Mouse (Mus musculus) CH12.LX (cell line): ENCODE measurements around the gene Gnai2. TPM values are rescaled to one million over a fixed set of nuclear protein-coding genes. Genes with fewer than 3 reads are reported as not detected.
A peak's percentile ranks its signal among the peaks of the same experiment; 100 is the strongest.

Source experiments
- DNase-seq: peaks from one replicate; pipeline ENCODE4 v3.0.0-alpha.2; 2013; ENCODE audit errors: extremely low read depth
- H3K27ac ChIP-seq: 2 replicates; pipeline ENCODE4 v1.5.1; 2012; ENCODE audit warnings: low read depth, mild to moderate bottlenecking, control low read depth, moderate library complexity; ENCODE audit not compliant: insufficient read depth
- H3K27me3 ChIP-seq: replicated peaks from 2 replicates; pipeline ENCODE3; 2012; ENCODE audit warnings: inconsistent platforms
- H3K36me3 ChIP-seq, 2 experiments: replicated peaks in 1 of 2; 2 replicates each; pipeline versions ENCODE3 to v1.6.1; 2012; ENCODE audit warnings: inconsistent platforms in 1 of 2, low read length in 1 of 2, mild to moderate bottlenecking in 1 of 2, mixed read lengths in 1 of 2, moderate library complexity in 1 of 2; ENCODE audit not compliant: control insufficient read depth in 1 of 2, insufficient read depth in 1 of 2
- H3K4me1 ChIP-seq, 2 experiments: 2 replicates each; pipeline ENCODE4 v1.6.1; 2012; ENCODE audit warnings: inconsistent platforms in 1 of 2, moderate library complexity in 1 of 2; ENCODE audit not compliant: insufficient read depth in 2 of 2, control insufficient read depth in 1 of 2
- H3K4me2 ChIP-seq: 2 replicates; pipeline ENCODE4 v1.6.1; 2012; ENCODE audit warnings: low read depth, mild to moderate bottlenecking, control low read depth; ENCODE audit not compliant: poor library complexity, insufficient read depth, severe bottlenecking
- H3K4me3 ChIP-seq, 3 experiments: fragments of 150-350 bp in 1 of 3; sonication (generic) in 1 of 3; replicated peaks in 1 of 3; 2 replicates each; pipeline versions ENCODE3 to v1.5.1; 2011 to 2012; ENCODE audit warnings: low read depth in 2 of 3, low read length in 2 of 3, mild to moderate bottlenecking in 2 of 3, moderate library complexity in 2 of 3, control low read depth in 1 of 3, improper control_type of control experiment in 1 of 3, inconsistent platforms in 1 of 3, mixed read lengths in 1 of 3; ENCODE audit not compliant: poor library complexity in 1 of 3
- H3K79me2 ChIP-seq: replicated peaks from 2 replicates; pipeline ENCODE4 v1.6.1; 2012; ENCODE audit warnings: mild to moderate bottlenecking, moderate library complexity; ENCODE audit not compliant: control insufficient read depth, poor library complexity, insufficient read depth, severe bottlenecking; ENCODE audit errors: extremely low read depth
- H3K9ac ChIP-seq: 2 replicates; pipeline ENCODE4 v1.6.1; 2012; ENCODE audit warnings: low read depth, mild to moderate bottlenecking, control low read depth, moderate library complexity; ENCODE audit not compliant: insufficient read depth
- H3K9me3 ChIP-seq: replicated peaks from 2 replicates; pipeline ENCODE3; 2012; ENCODE audit warnings: low read length, inconsistent platforms, mixed read lengths
- CHD1 ChIP-seq: IDR thresholded peaks from 2 replicates; pipeline ENCODE4 v1.6.1; 2012; ENCODE audit warnings: low read depth, low read length, improper control_type of control experiment, inconsistent platforms
- CHD2 ChIP-seq: IDR thresholded peaks from 2 replicates; pipeline ENCODE4 v1.6.1; 2011; ENCODE audit warnings: low read length, improper control_type of control experiment
- CTCF ChIP-seq, 2 experiments: IDR thresholded peaks in 1 of 2; conservative IDR thresholded peaks in 1 of 2; 2 replicates each; pipeline ENCODE4 v1.5.1; 2011 to 2012; ENCODE audit warnings: low read depth in 2 of 2, low read length in 2 of 2, improper control_type of control experiment in 1 of 2, inconsistent platforms in 1 of 2, mild to moderate bottlenecking in 1 of 2, moderate library complexity in 1 of 2
- E2F4 ChIP-seq: IDR thresholded peaks from 2 replicates; pipeline ENCODE4 v1.6.1; 2011; ENCODE audit warnings: low read depth, low read length, improper control_type of control experiment; ENCODE audit not compliant: insufficient replicate concordance
- ELF1 ChIP-seq: IDR thresholded peaks from 2 replicates; pipeline ENCODE4 v1.6.1; 2014; ENCODE audit warnings: low read depth, mild to moderate bottlenecking, inconsistent platforms, low read length, improper control_type of control experiment
- EP300 ChIP-seq: IDR thresholded peaks from 2 replicates; pipeline ENCODE4 v1.6.1; 2011; ENCODE audit warnings: low read length, improper control_type of control experiment
- ETS1 ChIP-seq: conservative IDR thresholded peaks from 2 replicates; pipeline ENCODE4 v1.6.1; 2012; ENCODE audit warnings: low read depth, mild to moderate bottlenecking, inconsistent platforms, low read length, improper control_type of control experiment, moderate library complexity
- HCFC1 ChIP-seq: IDR thresholded peaks from 2 replicates; pipeline ENCODE4 v1.6.1; 2012; ENCODE audit warnings: low read depth, mild to moderate bottlenecking, inconsistent platforms, low read length, improper control_type of control experiment
- IRF4 ChIP-seq: IDR thresholded peaks from 2 replicates; pipeline ENCODE4 v1.6.1; 2014; ENCODE audit warnings: low read depth, mild to moderate bottlenecking, inconsistent platforms, low read length, improper control_type of control experiment
- KAT2A ChIP-seq: IDR thresholded peaks from 2 replicates; pipeline ENCODE4 v1.6.1; 2012; ENCODE audit warnings: low read length, improper control_type of control experiment, inconsistent platforms; ENCODE audit not compliant: insufficient replicate concordance
- MAZ ChIP-seq: IDR thresholded peaks from 2 replicates; pipeline ENCODE4 v1.6.1; 2012; ENCODE audit warnings: low read depth, mild to moderate bottlenecking, inconsistent platforms, low read length, improper control_type of control experiment, moderate library complexity
- MEF2A ChIP-seq: IDR thresholded peaks from 2 replicates; pipeline ENCODE4 v1.6.1; 2014; ENCODE audit warnings: low read depth, mild to moderate bottlenecking, inconsistent platforms, low read length, improper control_type of control experiment, borderline replicate concordance
- MXI1 ChIP-seq: IDR thresholded peaks from 2 replicates; pipeline ENCODE4 v1.6.1; 2011; ENCODE audit warnings: mild to moderate bottlenecking, low read depth, low read length, improper control_type of control experiment
- PAX5 ChIP-seq: IDR thresholded peaks from 2 replicates; pipeline ENCODE4 v1.6.1; 2012; ENCODE audit warnings: low read length, inconsistent platforms, mixed read lengths
- POLR2A ChIP-seq: IDR thresholded peaks from 2 replicates; pipeline ENCODE4 v1.6.1; 2011; ENCODE audit warnings: low read depth, mild to moderate bottlenecking, improper control_type of control experiment, low read length
- RAD21 ChIP-seq: IDR thresholded peaks from 2 replicates; pipeline ENCODE4 v1.6.1; 2011; ENCODE audit warnings: low read depth, mild to moderate bottlenecking, low read length, improper control_type of control experiment, moderate library complexity
- RCOR1 ChIP-seq: conservative IDR thresholded peaks from 2 replicates; pipeline ENCODE4 v1.6.1; 2012; ENCODE audit warnings: low read depth, mild to moderate bottlenecking, inconsistent platforms, low read length, improper control_type of control experiment
- SIN3A ChIP-seq: IDR thresholded peaks from 2 replicates; pipeline ENCODE4 v1.6.1; 2012; ENCODE audit warnings: low read length, improper control_type of control experiment, inconsistent platforms
- SMC3 ChIP-seq: IDR thresholded peaks from 2 replicates; pipeline ENCODE4 v1.6.1; 2011; ENCODE audit warnings: low read depth, low read length, improper control_type of control experiment
- TBP ChIP-seq: conservative IDR thresholded peaks from 2 replicates; pipeline ENCODE4 v1.6.1; 2011; ENCODE audit warnings: low read depth, low read length, improper control_type of control experiment
- USF1 ChIP-seq: IDR thresholded peaks from 2 replicates; pipeline ENCODE4 v1.6.1; 2014; ENCODE audit warnings: low read depth, mild to moderate bottlenecking, inconsistent platforms, low read length, improper control_type of control experiment
- ZMIZ1 ChIP-seq: IDR thresholded peaks from 2 replicates; pipeline ENCODE4 v1.6.1; 2012; ENCODE audit warnings: low read depth, mild to moderate bottlenecking, inconsistent platforms, low read length, improper control_type of control experiment
- dilution Hi-C: fragments of 300-500 bp; cut with MboI; formaldehyde crosslinking; loops from 2 replicates; pipeline ENCODE4 v1.14.3; 2020; ENCODE audit warnings: low sequenced_read_pairs; ENCODE audit not compliant: extremely low pct_unique_long_range_greater_than_20kb, extremely low pct_ligation_motif_present
- in situ Hi-C: fragments of 300-500 bp; cut with MboI; formaldehyde crosslinking; loops from 3 replicates; pipeline ENCODE4 v1.14.3; 2019; ENCODE audit warnings: low sequenced_read_pairs, low pct_ligation_motif_present, low pct_unique_long_range_greater_than_20kb, mixed read lengths
- polyA plus RNA-seq: library from polyadenylated mRNA; unstranded; fragments of >175 nt; gene quantifications from 2 replicates; pipeline ENCODE4 v1.2.1, GENCODE M21; 2012; ENCODE audit warnings: low read depth; ENCODE audit not compliant: insufficient read length
- total RNA-seq, 2 experiments: library from RNA; depleted of rRNA; stranded (reverse); fragments of 300-350 nt in 1 of 2; fragments of >200 nt in 1 of 2; gene quantifications; 2 replicates each; pipeline ENCODE4 v1.2.3; 2012 to 2014

Gene Gnai2
- total and polyA plus RNA-seq, 3 experiments: 86.2 to 262 (median 154) TPM

DNA sequence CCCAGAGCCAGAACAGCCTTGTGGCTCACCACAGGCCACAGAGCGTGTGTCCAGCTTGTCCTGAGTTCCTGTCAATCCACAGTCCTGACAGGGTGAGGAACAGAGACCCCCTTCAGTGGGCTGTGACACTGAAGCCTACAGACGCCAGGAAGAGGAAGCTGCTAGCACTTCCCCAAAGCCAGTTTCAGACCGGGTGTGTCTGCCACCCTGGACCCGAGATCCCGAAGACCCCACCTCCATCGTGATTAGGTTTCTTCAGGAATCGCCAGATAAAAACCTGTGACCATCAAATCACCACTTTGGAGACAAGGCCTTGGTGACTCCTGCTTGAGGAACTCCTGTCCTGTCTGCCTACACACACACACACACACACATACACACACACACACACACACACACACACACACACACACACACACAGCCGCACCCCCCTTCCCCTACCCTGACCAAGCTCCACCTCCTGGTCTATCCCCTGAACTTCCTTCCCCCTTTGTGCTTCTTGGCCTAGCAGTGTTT lies 5.1 kb upstream of the Gnai2 start:
- DNase-seq: peak; percentile 51
- Histone ChIP-seq H3K4me3 (no peak overlapping the region), H3K9ac (0 out of 2 replicates have a peak overlapping the region, but pooled peaks have one; percentile 2), H3K9me3 (no peaks in the 10 kb centered on the region), H3K4me1 (peaks cover 13 to 49% of the 10 kb centered on the region in 2 experiments), H3K27ac (no peak overlapping the region), H3K36me3 (no peaks in the 10 kb centered on the region), H3K4me2 (0 out of 2 replicates have a peak overlapping the region, but pooled peaks have one; percentile 8), H3K79me2 (no peaks in the 10 kb centered on the region), H3K27me3 (peaks cover 5% of the 10 kb centered on the region)
- in situ Hi-C loops: loop anchor here (5.0 kb wide), 2 partner anchors 33 to 37 kb away; partner anchors contain the start of genes Gnat1 and Sema3b
- dilution Hi-C loops: no loop called here
- TF ChIP-seq HCFC1: no peak
- no peak for TF ChIP-seq USF1
- 0 out of 2 replicates have a peak, but pooled peaks have one; percentile 27 for TF ChIP-seq ELF1
- TF ChIP-seq PAX5: no peak
- no peak for TF ChIP-seq MAZ
- no peak for TF ChIP-seq ETS1
- 0 out of 2 replicates have a peak, but pooled peaks have one; percentile 12 for TF ChIP-seq IRF4
- no peak for TF ChIP-seq E2F4
- TF ChIP-seq CTCF (conservative IDR thresholded peaks at IDR 0.05 in 1 of 2, IDR thresholded peaks at IDR 0.05 in 1 of 2; ENCODE audit: low read depth in 2 of 2, low read length in 2 of 2): 0 out of 4 replicates have a peak, but pooled peaks of 1 of the 2 experiments have one; percentile 5
- TF ChIP-seq MXI1: no peak
- no peak for TF ChIP-seq SMC3
- TF ChIP-seq EP300: 0 out of 2 replicates have a peak, but pooled peaks have one; percentile 9
- TF ChIP-seq POLR2A: peak; percentile 33; the same call in 1 of the 2 replicates
- TF ChIP-seq RCOR1: no peak
- no peak for TF ChIP-seq MEF2A

GRCm38 (mm10) chr9:107637070-107637469 lies 1.9 kb upstream of the Gnai2 start:
- H3K27ac ChIP-seq: no peak overlapping the region
- peaks cover 27% of the 10 kb centered on the region for H3K79me2 ChIP-seq
- H3K4me1 ChIP-seq: peaks cover 19 to 43% of the 10 kb centered on the region in 2 experiments
- dilution Hi-C loops (no loop called here), in situ Hi-C loops (no loop called here)
- TF ChIP-seq IRF4 (no peak), EP300 (no peak), CHD1 (no peak), SIN3A (no peak), MAZ (no peak), ETS1 (no peak), RCOR1 (no peak), TBP (no peak), ZMIZ1 (no peak), KAT2A (no peak), RAD21 (no peak), MXI1 (no peak), CHD2 (no peak), POLR2A (no peak), MEF2A (no peak)
- no peaks in the 10 kb centered on the region for H3K9me3 ChIP-seq
- H3K9ac ChIP-seq: no peak overlapping the region
- no peak overlapping the region for H3K4me2 ChIP-seq
- H3K27me3 ChIP-seq: no peaks in the 10 kb centered on the region
- no peak overlapping the region for H3K4me3 ChIP-seq
- DNase-seq: no peak
- peaks cover 4 to 8% of the 10 kb centered on the region in 2 experiments for H3K36me3 ChIP-seq
